Mouse (Mus musculus) midbrain, embryonic 15.5 days (tissue): ENCODE results near the gene Gm37240. TPM values are rescaled to one million over a fixed set of nuclear protein-coding genes. Genes with fewer than 3 reads are reported as not detected.
"Not testable (repeated sequence)": the region's sequence is repeated elsewhere in the genome, so short reads cannot be mapped to it uniquely, and the experiment has no call there.

Source experiments
- ATAC-seq: fragments of 200-750 bp; cut with Nextera tagmentation; replicated peaks from 2 replicates; pipeline ENCODE4 v1.8.0; 2017; ENCODE audit warnings: moderate TSS enrichment
- H3K27ac ChIP-seq: fragments of 300-500 bp; sonication (generic); 2 replicates; pipeline ENCODE4 v1.5.1; 2015; ENCODE audit warnings: mild to moderate bottlenecking, inconsistent platforms
- H3K27me3 ChIP-seq: fragments of 300-500 bp; sonication (generic); replicated peaks from 2 replicates; pipeline ENCODE4 v1.6.1; 2015; ENCODE audit warnings: inconsistent platforms
- H3K36me3 ChIP-seq: fragments of 300-500 bp; sonication (generic); replicated peaks from 2 replicates; pipeline ENCODE4 v1.6.1; 2015; ENCODE audit warnings: inconsistent platforms
- H3K4me1 ChIP-seq: fragments of 300-500 bp; sonication (generic); 2 replicates; pipeline ENCODE4 v1.6.1; 2015; ENCODE audit warnings: inconsistent platforms
- H3K4me2 ChIP-seq: fragments of 300-500 bp; sonication (generic); 2 replicates; pipeline ENCODE4 v1.6.1; 2015; ENCODE audit warnings: inconsistent platforms, mild to moderate bottlenecking, moderate library complexity
- H3K4me3 ChIP-seq: fragments of 300-500 bp; sonication (generic); 2 replicates; pipeline ENCODE4 v1.5.1; 2015; ENCODE audit warnings: mild to moderate bottlenecking, inconsistent platforms
- H3K9ac ChIP-seq: fragments of 300-500 bp; sonication (generic); 2 replicates; pipeline ENCODE4 v1.6.1; 2015; ENCODE audit warnings: mild to moderate bottlenecking, inconsistent platforms
- H3K9me3 ChIP-seq: fragments of 300-500 bp; sonication (generic); 2 replicates; pipeline ENCODE4 v1.6.1; 2016; ENCODE audit warnings: inconsistent platforms
- WGBS: fragments of 180-500 bp; shearing (Covaris S2); methylation state at CpG from one replicate; pipeline ENCODE4 v1.1.7; 2015; ENCODE audit warnings: mixed read lengths; 5-methylcytosine and 5-hydroxymethylcytosine counted together
- polyA plus RNA-seq: library from polyadenylated mRNA; unstranded; fragments of >200 nt; fragmentation: Nextera tagmentation; extraction: Ambion mirVana; gene quantifications from 2 replicates; pipeline ENCODE4 v1.2.1, GENCODE M21; 2015

The Gm37240 gene
- 0.40 and 0.73 TPM in 2 replicates for polyA plus RNA-seq

DNA sequence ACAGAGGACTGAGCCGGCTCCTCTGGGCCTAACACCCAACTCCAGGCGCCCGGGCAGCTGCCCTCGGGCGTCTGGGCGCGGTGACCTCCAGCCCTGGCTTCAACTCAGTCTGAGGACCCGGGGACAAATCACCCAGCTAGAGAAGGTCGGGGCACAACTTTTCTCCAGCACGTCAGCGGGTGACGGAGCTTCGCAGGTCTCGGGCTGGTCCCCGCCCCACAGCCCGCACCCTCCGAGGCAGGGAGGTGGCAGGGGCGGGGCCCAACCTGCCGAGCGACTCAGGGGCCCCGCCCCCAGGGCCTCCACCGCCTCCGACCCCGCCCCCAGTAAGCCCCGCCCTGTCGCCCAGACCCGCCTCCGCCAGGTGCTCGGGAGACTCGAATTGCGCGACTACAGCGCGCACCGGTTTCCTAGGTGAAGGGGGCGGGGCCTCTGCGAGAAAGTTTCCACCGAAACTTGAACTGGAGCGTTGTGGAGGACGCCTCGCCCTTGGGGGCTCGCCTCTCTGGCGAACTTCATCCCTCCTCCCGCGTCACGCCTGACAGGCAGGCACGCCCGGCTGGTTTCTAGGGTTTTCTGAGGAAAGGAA, at the start of gene Gm37240, which contains the start of gene Glt28d2:
Gm37240 (minus strand) TSS at position 280 of the 589 bp plus-strand sequence.
Glt28d2 (minus strand) TSS at position 278 of the 589 bp plus-strand sequence.
- Histone ChIP-seq H3K36me3 (no peaks in the 10 kb centered on the region), H3K4me1 (peaks cover 20% of the 10 kb centered on the region), H3K27ac (no peak within 1 kb of the TSS), H3K27me3 (peaks cover 30% of the 10 kb centered on the region), H3K9me3 (no peaks in the 10 kb centered on the region), H3K4me3 (peak within 1 kb of the TSS; percentile 51), H3K9ac (peak within 1 kb of the TSS; percentile 12; the same call in 1 of the 2 replicates), H3K4me2 (peak within 1 kb of the TSS; percentile 94)
- peak; percentile 88 for ATAC-seq
- WGBS = under 1% methylated on average over 46 of the region's 48 CpGs

DNA sequence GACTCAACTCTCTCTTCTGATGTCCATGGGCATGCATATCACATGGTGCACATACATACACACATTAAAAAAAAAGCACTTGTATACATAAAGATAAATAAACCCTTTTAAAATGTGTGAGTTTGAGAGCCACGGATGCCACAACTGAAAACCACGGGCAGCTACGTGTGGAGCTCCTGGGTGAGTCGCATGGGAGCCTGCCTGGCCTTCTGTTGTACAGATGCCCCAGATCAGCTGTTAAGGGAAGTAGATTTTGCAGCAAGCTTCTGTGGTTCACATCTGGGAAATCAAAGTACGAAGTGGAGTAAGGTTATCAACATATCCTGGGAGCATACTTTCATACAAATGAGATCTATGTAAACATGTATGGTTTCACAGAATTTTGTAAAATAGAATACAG, 46.3 kb upstream of the Gm37240 start:
- H3K4me2 ChIP-seq = no peak overlapping the region
- H3K4me1 ChIP-seq = no peaks in the 10 kb centered on the region
- WGBS = 94% methylated on average over 5 of the region's 5 CpGs
- no peak overlapping the region for H3K27ac ChIP-seq
- no peaks in the 10 kb centered on the region for H3K36me3 ChIP-seq
- no peaks in the 10 kb centered on the region for H3K9me3 ChIP-seq
- no peaks in the 10 kb centered on the region for H3K27me3 ChIP-seq
- H3K4me3 ChIP-seq = no peak overlapping the region
- no peak for ATAC-seq
- no peak overlapping the region for H3K9ac ChIP-seq

DNA sequence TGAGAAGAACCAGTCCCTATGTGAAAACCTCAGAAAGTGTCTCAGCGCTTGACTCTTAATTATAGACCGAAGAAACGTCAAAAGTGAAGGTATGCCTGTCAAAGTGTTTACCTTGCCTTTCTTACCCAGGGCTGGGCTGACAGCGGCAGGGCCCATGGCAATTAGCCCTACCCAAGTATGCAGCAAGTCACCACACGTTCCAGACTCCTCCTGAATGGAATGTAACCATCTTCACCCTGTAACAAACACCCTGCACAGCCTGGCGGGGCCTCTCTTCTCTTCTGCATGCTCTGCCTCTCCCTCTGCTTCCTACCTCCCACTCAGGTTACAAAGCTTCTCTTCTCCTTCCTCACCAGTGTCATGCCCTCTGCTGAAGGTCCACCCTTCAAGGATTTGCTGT, 44.5 kb upstream of the Gm37240 start:
- Histone ChIP-seq H3K4me1 (no peaks in the 10 kb centered on the region), H3K4me2 (no peak overlapping the region), H3K36me3 (no peaks in the 10 kb centered on the region), H3K27me3 (no peaks in the 10 kb centered on the region), H3K9me3 (no peaks in the 10 kb centered on the region), H3K9ac (no peak overlapping the region), H3K27ac (no peak overlapping the region), H3K4me3 (no peak overlapping the region)
- no peak for ATAC-seq
- 88% methylated on average over 6 of the region's 6 CpGs for WGBS

DNA sequence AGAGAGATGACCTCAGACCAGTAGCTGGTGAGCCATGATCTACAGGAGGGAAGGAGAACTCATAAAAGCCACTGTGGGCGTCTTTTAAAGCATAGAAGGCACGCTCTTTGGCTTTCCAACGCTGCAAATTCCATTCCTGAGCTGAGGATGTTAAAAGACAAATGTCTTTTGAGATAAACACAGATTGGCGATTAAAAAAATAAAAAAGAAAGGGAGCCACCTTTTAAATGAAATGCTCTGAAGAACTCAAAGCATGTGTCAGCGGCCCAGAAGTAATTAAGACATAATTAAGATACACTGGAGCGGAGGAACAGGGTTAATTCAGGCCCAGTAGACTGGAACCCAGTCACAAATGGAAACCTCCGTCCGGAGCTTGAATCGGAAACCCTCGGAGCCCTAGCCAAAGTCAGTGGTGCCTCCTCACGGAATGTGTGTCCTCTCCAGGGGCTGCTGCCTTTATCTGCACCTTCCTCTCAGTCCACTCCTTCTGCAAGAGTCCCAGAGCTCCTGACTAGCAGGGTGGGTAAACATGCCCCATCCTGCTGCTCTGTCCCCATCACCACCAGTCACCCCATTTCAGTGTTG, 43.4 kb upstream of the Gm37240 start:
- WGBS = 28% methylated on average over 11 of the region's 11 CpGs

GRCm38 (mm10) chr3:85929711-85930110, 42.4 kb upstream of the Gm37240 start:
- Histone ChIP-seq H3K9me3 (no peaks in the 10 kb centered on the region), H3K4me3 (no peak overlapping the region), H3K9ac (no peak overlapping the region), H3K36me3 (no peaks in the 10 kb centered on the region), H3K27ac (no peak overlapping the region), H3K4me1 (no peaks in the 10 kb centered on the region), H3K27me3 (no peaks in the 10 kb centered on the region), H3K4me2 (no peak overlapping the region)
- ATAC-seq = no peak
- 81% methylated on average over 5 of the region's 5 CpGs for WGBS

More for the DNA sequence above, 43.4 kb upstream of the Gm37240 start:
- H3K9me3 ChIP-seq = no peaks in the 10 kb centered on the region
- H3K27me3 ChIP-seq = no peaks in the 10 kb centered on the region
- no peak for ATAC-seq
- no peaks in the 10 kb centered on the region for H3K4me1 ChIP-seq
- H3K27ac ChIP-seq = no peak overlapping the region
- no peaks in the 10 kb centered on the region for H3K36me3 ChIP-seq
- no peak overlapping the region for H3K4me3 ChIP-seq
- H3K9ac ChIP-seq = no peak overlapping the region
- H3K4me2 ChIP-seq = no peak overlapping the region

- Histone ChIP-seq H3K27me3 (no peaks in the 10 kb centered on the region), H3K4me2 (no peak overlapping the region), H3K4me1 (no peaks in the 10 kb centered on the region; the same call in 1 of the 2 replicates), H3K9ac (no peak overlapping the region), H3K36me3 (no peaks in the 10 kb centered on the region), H3K4me3 (no peak overlapping the region), H3K9me3 (no peaks in the 10 kb centered on the region), H3K27ac (no peak overlapping the region)
- ATAC-seq = no peak
- 75% methylated on average over 5 of the region's 5 CpGs for WGBS
Observed at GRCm38 (mm10) chr3:85928140-85928611, 40.9 kb upstream of the Gm37240 start.

- Histone ChIP-seq H3K9ac (no peak overlapping the region), H3K4me1 (no peaks in the 10 kb centered on the region; the same call in 1 of the 2 replicates), H3K27me3 (no peaks in the 10 kb centered on the region), H3K4me3 (no peak overlapping the region), H3K36me3 (no peaks in the 10 kb centered on the region), H3K27ac (no peak overlapping the region), H3K9me3 (no peaks in the 10 kb centered on the region), H3K4me2 (no peak overlapping the region)
- 80% methylated on average over 9 of the region's 9 CpGs for WGBS
- ATAC-seq = no peak
Observed at GRCm38 (mm10) chr3:85927296-85927695, 40.0 kb upstream of the Gm37240 start.

DNA sequence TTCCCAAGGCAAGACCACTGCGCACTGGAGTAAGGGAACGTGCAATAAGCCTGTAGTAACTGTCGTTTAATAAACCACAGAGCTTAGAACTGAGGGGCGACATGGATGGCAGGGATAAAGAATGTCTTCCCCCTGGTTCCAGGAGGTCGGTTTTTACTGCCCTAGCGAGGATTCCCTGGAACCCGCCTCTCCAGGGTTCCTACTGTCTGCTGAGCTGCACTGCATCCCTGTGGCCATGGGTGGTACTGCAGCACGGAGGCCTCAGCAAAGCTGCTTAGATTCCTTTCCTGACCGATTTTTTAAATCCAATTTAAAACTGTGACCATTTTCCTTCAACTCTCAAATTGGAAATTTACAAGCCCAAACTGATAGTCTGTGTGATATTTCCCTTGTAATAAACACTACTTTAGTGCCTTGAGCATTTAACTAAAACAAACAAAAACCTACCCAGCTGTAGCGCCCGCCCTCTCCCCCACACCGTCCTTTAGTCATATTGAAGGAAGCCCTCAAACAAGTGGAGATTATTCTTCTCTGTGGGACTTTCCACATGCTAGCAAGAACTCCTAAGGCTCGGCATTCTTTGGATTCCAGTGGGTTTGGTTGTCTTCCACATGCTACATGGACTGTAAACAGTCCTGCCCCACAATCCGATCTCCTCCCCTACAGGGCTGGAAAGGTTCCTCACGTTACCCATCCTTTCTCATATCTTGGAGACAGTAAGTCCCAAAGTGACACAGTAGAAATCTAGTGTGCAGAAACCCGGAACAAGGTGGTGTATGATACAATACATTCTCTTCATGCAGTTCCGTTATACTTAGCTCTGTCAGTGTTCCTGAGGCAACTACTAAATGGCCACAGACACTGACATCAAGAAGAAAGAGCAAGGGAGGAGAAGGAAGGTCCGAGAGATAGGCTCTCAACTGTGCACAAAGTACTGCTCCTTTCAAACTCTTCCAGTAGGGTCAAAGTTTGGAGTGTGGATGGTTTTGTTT, 36.9 kb upstream of the Gm37240 start:
- no peak overlapping the region for H3K9ac ChIP-seq
- no peak overlapping the region for H3K27ac ChIP-seq
- 45% methylated on average over 18 of the region's 18 CpGs for WGBS
- H3K4me1 ChIP-seq = no peaks in the 10 kb centered on the region; the same call in 1 of the 2 replicates
- peak; percentile 73 for ATAC-seq
- H3K9me3 ChIP-seq = no peaks in the 10 kb centered on the region
- H3K36me3 ChIP-seq = no peaks in the 10 kb centered on the region
- 0 out of 2 replicates have a peak overlapping the region, but pooled peaks have one; percentile 2 for H3K4me3 ChIP-seq
- peak overlapping the region; percentile 40 for H3K4me2 ChIP-seq
- H3K27me3 ChIP-seq = no peaks in the 10 kb centered on the region

- no peak for ATAC-seq
- Histone ChIP-seq H3K9me3 (no peaks in the 10 kb centered on the region), H3K4me3 (no peak overlapping the region), H3K4me2 (no peak overlapping the region), H3K36me3 (no peaks in the 10 kb centered on the region), H3K9ac (no peak overlapping the region), H3K27ac (no peak overlapping the region), H3K27me3 (no peaks in the 10 kb centered on the region), H3K4me1 (no peaks in the 10 kb centered on the region; the same call in 1 of the 2 replicates)
- 77% methylated on average over 8 of the region's 8 CpGs for WGBS
Observed at GRCm38 (mm10) chr3:85923343-85923742, 36.0 kb upstream of the Gm37240 start.

DNA sequence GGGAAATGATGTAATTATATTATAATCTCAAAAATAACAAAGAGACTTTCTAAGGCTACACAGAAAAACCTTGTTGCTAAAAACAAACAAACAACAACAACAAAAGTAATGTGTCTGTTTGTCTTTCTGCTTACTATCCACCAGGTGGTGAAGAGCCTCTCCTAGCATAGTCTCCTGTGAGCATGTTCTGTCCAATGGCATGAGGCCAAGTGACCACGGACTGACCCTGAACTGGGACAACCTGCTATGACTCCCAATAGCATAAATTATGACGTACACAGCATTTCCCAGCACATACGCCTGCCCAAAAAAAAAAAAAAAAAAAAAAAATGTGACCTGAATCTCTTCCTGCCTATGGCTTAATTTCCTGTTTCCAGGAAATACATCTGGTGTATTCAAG, 35.0 kb upstream of the Gm37240 start:
- ATAC-seq = no peak

DNA sequence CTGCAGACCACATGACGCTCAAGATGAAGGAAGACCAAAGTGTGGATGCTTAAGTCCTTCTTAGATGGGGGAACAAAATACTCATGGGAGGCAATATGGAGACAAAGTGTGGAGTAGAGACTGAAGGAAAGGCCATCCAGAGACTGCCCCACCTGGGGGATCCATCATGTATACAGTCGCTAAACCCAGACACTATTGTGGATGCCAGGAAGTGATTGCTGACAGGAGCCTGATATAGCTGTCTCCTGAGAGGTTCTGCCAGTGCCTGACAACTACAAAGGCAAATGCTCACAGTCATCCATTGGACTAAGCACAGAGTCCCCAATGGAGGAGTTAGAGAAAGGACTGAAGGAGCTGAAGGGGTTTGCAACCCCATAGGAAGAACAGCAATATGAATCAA, 33.4 kb upstream of the Gm37240 start:
- WGBS = 90% methylated on average over 2 of the region's 2 CpGs
- ATAC-seq, H3K27me3 ChIP-seq: not testable (repeated sequence)

More for the DNA sequence above, 35.0 kb upstream of the Gm37240 start:
- H3K27ac ChIP-seq = no peak overlapping the region
- H3K9ac ChIP-seq = no peak overlapping the region
- H3K4me3 ChIP-seq = no peak overlapping the region
- no peaks in the 10 kb centered on the region for H3K27me3 ChIP-seq
- no peaks in the 10 kb centered on the region for H3K36me3 ChIP-seq
- H3K9me3 ChIP-seq = no peaks in the 10 kb centered on the region
- no peak overlapping the region for H3K4me2 ChIP-seq
- WGBS = 84% methylated on average over 3 of the region's 3 CpGs
- H3K4me1 ChIP-seq = no peaks in the 10 kb centered on the region; the same call in 1 of the 2 replicates

GRCm38 (mm10) chr3:85917600-85917999, 30.3 kb upstream of the Gm37240 start:
- ATAC-seq = no peak
- Histone ChIP-seq H3K36me3 (no peaks in the 10 kb centered on the region), H3K27ac (no peak overlapping the region), H3K27me3 (no peaks in the 10 kb centered on the region), H3K4me1 (no peaks in the 10 kb centered on the region), H3K4me2 (no peak overlapping the region), H3K9ac (no peak overlapping the region), H3K9me3 (no peaks in the 10 kb centered on the region), H3K4me3 (no peak overlapping the region)
- WGBS = 10% methylated on average over 4 of the region's 4 CpGs

More for the DNA sequence above, 33.4 kb upstream of the Gm37240 start:
- H3K27ac ChIP-seq, H3K9ac ChIP-seq, H3K4me2 ChIP-seq, H3K4me3 ChIP-seq, H3K4me1 ChIP-seq, H3K9me3 ChIP-seq, H3K36me3 ChIP-seq: not testable (repeated sequence)
